Mouse (Mus musculus) monocyte, adult 5-6 weeks (primary cell): Measurements from ENCODE around the gene Yap1. TPM values are rescaled to one million over a fixed set of nuclear protein-coding genes. Genes with fewer than 3 reads are reported as not detected.
A peak's percentile ranks its signal among the peaks of the same experiment; 100 is the strongest.

Experiments used
- ATAC-seq: fragments of 153-309, 156-312 bp; replicated peaks from 2 replicates; pipeline ENCODE4 v1.8.0; 2017; ENCODE audit warnings: mild to moderate bottlenecking; ENCODE audit not compliant: low TSS enrichment, insufficient number of reproducible peaks, severe bottlenecking, poor library complexity, low FRiP score
- total RNA-seq: library from RNA; stranded (forward); fragments of 200-1000, 200-491, 200-594 nt; gene quantifications from 3 replicates; pipeline ENCODE4 v1.2.3, GENCODE M21; 2017

The Yap1 gene
- 0.78 to 2.3 TPM in 2 of 3 replicates, not detected in the other for total RNA-seq

GRCm38 (mm10) chr9:8004370-8004991 is at the start of gene Yap1:
Gene Yap1 (minus strand): TSS chr9:8004596.
- no peak for ATAC-seq

GRCm38 (mm10) chr9:8043044-8043387 is 38.6 kb upstream of the Yap1 start:
- ATAC-seq = no peak

- peak; percentile 50; the same call in 1 of the 2 replicates for ATAC-seq
Observed at GRCm38 (mm10) chr9:8042338-8043043, 38.1 kb upstream of the Yap1 start, which contains the start of gene Cfap300. Gene Cfap300 (minus strand): TSS chr9:8042823.

- ATAC-seq = no peak
Observed at GRCm38 (mm10) chr9:8035546-8035945, 31.1 kb upstream of the Yap1 start.

- ATAC-seq = no peak
Observed at GRCm38 (mm10) chr9:8035091-8035490, 30.7 kb upstream of the Yap1 start.

- ATAC-seq = no peak
Observed at GRCm38 (mm10) chr9:8034143-8034542, 29.7 kb upstream of the Yap1 start.

GRCm38 (mm10) chr9:8032847-8033246 is 28.5 kb upstream of the Yap1 start:
- ATAC-seq = no peak

GRCm38 (mm10) chr9:8018609-8019008 is 14.2 kb upstream of the Yap1 start:
- ATAC-seq = no peak

- ATAC-seq = peak; percentile 90
Observed at GRCm38 (mm10) chr9:8017253-8017913, 13.0 kb upstream of the Yap1 start.

GRCm38 (mm10) chr9:8003301-8004271 is 810 bp downstream of the Yap1 start:
- ATAC-seq = no peak

- no peak for ATAC-seq
Observed at GRCm38 (mm10) chr9:8002806-8003205, 1.6 kb downstream of the Yap1 start.

GRCm38 (mm10) chr9:8001352-8001751 is 3.0 kb downstream of the Yap1 start:
- ATAC-seq = no peak

GRCm38 (mm10) chr9:7994275-7994674 is 10.1 kb downstream of the Yap1 start:
- no peak for ATAC-seq

- no peak for ATAC-seq
Observed at GRCm38 (mm10) chr9:7992651-7993050, 11.7 kb downstream of the Yap1 start.

GRCm38 (mm10) chr9:7990897-7991296 is 13.5 kb downstream of the Yap1 start:
- no peak for ATAC-seq

- no peak for ATAC-seq
Observed at GRCm38 (mm10) chr9:7987119-7987518, 17.3 kb downstream of the Yap1 start.

- ATAC-seq = no peak
Observed at GRCm38 (mm10) chr9:7984287-7984686, 20.1 kb downstream of the Yap1 start.

- no peak for ATAC-seq
Observed at GRCm38 (mm10) chr9:7983665-7984064, 20.7 kb downstream of the Yap1 start.

GRCm38 (mm10) chr9:7980162-7980561 is 24.2 kb downstream of the Yap1 start:
- ATAC-seq = no peak
